Mouse (Mus musculus): Measurements from ENCODE around the gene Isx. TPM values are rescaled to one million over a fixed set of nuclear protein-coding genes. Genes with fewer than 3 reads are reported as not detected.

The Isx gene
- polyA plus RNA-seq (2014; fragmentation: Illumina TruSeq; extraction: RNeasy Lipid Tissue Mini Kit (QIAGEN cat#74804); ENCODE audit: low read depth, low replicate concordance) = not detected

GRCm38 (mm10) chr8:74872940-74873339 lies at the start of gene Isx:
Isx (plus strand) TSS chr8:74873173.

Other genes with a start within 250 kb of the Isx start
- gene Hmgxb4, start 120.2 kb downstream of the Isx start, polyA plus RNA-seq (2014; fragmentation: Illumina TruSeq; extraction: RNeasy Lipid Tissue Mini Kit (QIAGEN cat#74804); ENCODE audit: low read depth, low replicate concordance) = 15.1 TPM
- 32.5 TPM for gene Tom1, start 160.5 kb downstream of the Isx start, polyA plus RNA-seq (2014; fragmentation: Illumina TruSeq; extraction: RNeasy Lipid Tissue Mini Kit (QIAGEN cat#74804); ENCODE audit: low read depth, low replicate concordance)
- gene Hmox1, start 220.4 kb downstream of the Isx start, polyA plus RNA-seq (2014; fragmentation: Illumina TruSeq; extraction: RNeasy Lipid Tissue Mini Kit (QIAGEN cat#74804); ENCODE audit: low read depth, low replicate concordance) = 22.6 TPM
- 5.9 TPM for gene Mcm5, start 236.4 kb downstream of the Isx start, polyA plus RNA-seq (2014; fragmentation: Illumina TruSeq; extraction: RNeasy Lipid Tissue Mini Kit (QIAGEN cat#74804); ENCODE audit: low read depth, low replicate concordance)